Mouse (Mus musculus) thymus, postnatal 0 days (tissue): ENCODE measurements at regions not wholly inside any gene's neighbourhood (a gene's known extent, or its start where the extent isn't known, plus 50 kb on each side); places are given as distances from the start of the nearest gene placed in this dataset.

ENCODE experiments used
- DNase-seq: peaks from one replicate; pipeline ENCODE4 v3.0.0-alpha.2; 2015; ENCODE audit warnings: low spot score

DNA sequence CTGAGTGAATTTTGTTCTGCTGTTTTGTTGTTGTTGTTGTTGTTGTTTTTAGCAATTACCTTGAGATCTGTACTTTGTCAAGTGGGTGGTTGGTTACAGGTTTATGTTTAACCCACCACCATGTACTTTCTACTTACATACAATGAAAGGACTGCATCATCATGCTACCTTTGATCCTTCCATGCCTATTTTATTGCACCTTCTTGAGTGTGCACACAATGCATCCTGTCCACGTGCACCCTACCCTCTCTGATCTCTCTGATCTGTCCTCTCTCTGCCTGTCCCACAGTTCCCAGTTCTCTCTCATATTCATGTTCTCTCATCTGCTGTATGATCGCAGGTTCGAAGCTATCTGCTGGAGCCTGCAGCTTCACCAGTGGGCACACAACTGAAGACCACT lies 59.9 kb upstream of the Gas1 start:
- DNase-seq, result no peak

DNA sequence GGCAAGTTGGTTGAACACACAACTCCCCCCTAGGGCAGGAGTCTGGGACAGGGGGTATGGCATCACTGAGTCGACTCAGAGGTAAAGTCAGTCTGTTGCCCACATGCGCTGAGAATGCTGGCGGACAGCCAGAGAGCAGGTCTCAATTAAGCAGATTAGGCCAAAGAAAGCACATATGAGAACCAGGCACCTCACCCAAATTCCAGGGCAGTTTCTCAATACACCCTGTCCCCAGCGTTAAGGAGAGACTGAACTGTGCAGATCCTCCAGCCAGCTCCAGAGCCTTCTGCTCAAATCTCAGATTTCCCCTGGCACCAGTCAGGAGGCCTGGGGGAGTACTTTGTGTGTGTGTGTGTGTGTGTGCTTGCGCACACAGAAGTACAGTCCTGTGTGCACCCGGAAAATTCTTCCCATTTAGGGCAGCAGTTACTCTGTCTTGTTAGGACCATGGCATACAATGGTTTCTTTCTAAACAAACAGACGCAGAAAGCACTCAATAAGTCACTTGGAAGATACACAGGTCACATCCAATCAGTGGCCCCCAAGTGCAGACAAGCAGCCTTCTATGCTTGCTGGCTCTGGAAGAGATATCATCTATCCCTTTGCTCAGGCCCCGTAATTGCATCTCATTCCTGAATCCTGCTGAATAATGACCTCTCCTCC lies 65.4 kb upstream of the Gas1 start:
- DNase-seq, result no peak

GRCm38 (mm10) chr13:60243110-60243481 lies 65.9 kb upstream of the Gas1 start:
- DNase-seq, result no peak

DNA sequence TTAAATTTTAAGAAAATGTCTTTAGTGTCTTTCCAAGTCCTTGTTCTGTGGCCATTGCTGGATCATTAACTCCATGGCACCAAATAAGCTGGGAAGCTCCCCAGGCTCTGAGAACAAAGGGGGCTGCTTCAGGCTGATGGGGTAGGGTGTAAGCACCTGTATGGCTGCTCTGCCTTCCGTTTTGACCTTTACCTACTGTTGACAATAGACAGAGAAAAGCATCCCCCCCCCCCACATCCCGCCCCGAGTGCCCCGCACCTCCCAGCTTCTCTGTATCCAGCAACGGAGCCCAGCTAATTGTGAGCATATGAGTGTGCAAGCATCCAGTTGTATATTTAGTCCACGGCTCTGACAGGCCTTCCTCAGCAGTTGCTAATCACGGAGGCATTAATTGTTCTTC lies 78.0 kb upstream of the Gas1 start:
- no peak for DNase-seq

GRCm38 (mm10) chr13:60255715-60256114 lies 78.5 kb upstream of the Gas1 start:
- DNase-seq, result no peak

DNA sequence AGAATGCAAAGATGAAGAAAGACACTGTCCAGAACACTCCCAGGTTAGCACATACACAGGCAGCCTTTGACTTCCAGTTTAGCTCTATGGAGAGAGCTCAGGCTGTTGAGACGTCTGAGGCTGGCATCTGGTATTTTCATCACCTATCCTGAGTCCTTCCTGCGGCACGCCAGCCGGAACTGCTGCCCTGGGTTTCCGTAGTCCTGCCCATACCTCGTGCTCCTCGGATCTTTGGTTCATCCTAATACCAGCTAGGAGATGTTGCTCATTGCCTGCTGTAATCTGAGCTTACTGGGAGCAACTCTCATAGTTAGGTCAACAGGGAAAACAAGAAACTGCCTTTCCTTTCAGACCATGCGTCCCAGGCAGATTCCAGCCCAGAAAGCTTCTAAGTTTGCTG lies 79.8 kb upstream of the Gas1 start:
- DNase-seq, result no peak

- no peak for DNase-seq
Measured at GRCm38 (mm10) chr13:60257878-60258277, 80.7 kb upstream of the Gas1 start.

DNA sequence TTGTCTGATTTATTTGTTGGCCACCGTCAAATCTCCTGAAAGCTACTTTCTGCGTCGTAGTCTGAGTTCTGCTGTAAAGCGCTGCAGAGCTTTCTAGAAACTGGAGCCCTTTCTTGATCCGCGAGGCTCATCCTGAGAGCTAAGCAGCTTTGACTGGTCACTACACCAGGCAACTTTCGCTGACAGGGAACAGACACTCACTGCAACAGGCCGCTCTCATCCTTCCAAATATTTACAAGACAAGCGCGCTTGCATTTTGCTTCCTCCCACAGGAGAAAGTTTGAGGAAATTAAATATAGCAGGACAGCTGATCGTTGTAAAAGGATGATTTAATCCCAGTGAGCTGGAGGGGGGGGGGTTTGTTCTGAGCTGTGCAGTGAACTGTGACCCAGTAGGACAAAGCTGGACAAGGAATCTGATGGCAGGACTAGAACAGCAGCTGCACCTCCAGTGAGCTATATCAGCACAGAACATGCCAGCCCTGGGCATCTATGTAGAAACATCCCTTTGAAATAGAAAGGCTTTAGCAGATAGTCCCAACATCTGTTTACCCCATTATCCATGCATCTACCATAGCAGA lies 85.4 kb upstream of the Gas1 start:
- DNase-seq, result no peak

- no peak for DNase-seq
Measured at GRCm38 (mm10) chr13:60264504-60264903, 87.3 kb upstream of the Gas1 start.

GRCm38 (mm10) chr13:60267557-60267956 lies 90.4 kb upstream of the Gas1 start:
- no peak for DNase-seq

- no peak for DNase-seq
Measured at GRCm38 (mm10) chr13:60268256-60268655, 91.1 kb upstream of the Gas1 start.

GRCm38 (mm10) chr13:60269406-60269841 lies 92.3 kb upstream of the Gas1 start:
- no peak for DNase-seq

DNA sequence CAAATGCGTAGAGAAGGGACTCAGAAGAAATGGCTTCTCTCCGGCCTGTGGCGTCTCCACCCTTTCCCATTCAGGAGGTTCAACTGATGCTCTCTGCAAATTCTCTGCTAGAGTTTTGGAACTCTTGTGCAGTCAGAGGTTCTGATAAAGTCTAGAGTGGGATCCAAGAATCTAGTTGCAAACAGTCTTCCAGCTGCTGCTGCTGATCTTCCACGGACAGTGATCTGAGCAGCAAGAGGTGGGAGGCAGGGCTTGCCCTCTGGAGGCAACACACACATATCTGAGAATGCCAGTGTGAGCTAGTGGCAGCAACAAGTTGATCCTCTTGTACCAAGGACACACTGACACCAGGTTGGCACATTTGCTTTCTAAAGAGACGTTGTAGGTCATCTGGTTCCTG lies 93.4 kb upstream of the Gas1 start:
- DNase-seq, result no peak

GRCm38 (mm10) chr13:60273331-60273730 lies 96.2 kb upstream of the Gas1 start:
- no peak for DNase-seq

GRCm38 (mm10) chr13:60282543-60283251 lies 105.5 kb upstream of the Gas1 start:
- DNase-seq, result no peak

DNA sequence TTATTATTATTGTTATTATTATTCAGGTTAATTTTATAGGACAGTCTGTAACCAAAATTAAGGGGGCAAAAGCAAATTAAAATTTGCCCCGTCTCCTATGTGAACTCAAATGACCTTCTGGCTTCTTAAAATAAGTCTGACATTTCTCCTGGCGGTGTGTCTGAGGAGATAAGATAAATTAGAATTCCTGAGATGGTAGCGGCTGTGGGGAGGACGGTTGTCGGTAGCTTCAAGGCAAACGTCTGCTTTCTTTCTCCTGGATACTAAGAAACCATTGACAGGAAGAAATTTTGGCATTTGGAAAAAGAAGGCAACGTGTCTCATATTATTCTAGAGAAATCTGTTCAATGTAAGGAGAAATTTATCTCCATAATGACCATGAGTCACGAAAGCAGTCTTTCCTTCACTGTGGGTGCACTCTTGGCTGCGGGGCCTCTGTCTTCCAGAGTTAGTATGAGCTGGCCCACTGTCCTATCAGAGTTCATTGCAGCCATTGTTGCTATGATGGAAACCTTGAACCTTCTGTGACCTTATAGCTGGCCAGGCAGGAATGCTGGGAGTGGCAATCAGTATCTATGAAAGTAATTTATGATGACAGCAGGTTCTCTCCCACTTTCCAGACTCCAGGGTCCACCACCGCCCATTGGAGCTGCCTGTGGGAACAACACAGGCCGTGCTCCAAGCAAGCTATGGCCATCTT lies 109.5 kb upstream of the Gas1 start:
- no peak for DNase-seq

- DNase-seq, result no peak
Measured at GRCm38 (mm10) chr13:60289650-60290049, 112.5 kb upstream of the Gas1 start.

GRCm38 (mm10) chr13:60290820-60291219 lies 113.7 kb upstream of the Gas1 start:
- no peak for DNase-seq

- DNase-seq, result no peak
Measured at GRCm38 (mm10) chr13:60291344-60291743, 114.2 kb upstream of the Gas1 start.

- no peak for DNase-seq
Measured at GRCm38 (mm10) chr13:60296201-60296895, 119.2 kb upstream of the Gas1 start.

DNA sequence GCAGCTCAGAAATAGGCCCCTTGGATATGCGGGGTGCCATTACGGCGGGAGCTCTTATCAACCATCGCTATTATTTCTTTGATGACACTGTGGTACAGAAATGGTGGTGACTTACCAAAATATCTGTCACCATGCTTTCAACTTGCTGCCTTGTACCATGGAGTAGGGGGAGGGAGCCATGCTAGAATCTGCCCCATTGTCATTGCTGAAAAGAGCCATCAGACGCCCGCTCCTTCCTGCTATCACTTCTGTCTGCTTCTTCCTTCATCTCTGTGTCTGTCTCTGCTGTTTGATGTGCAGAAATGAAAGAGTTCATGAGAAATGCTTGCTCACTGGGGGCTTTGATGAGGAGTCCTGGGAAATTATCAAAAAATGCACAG lies 119.7 kb upstream of the Gas1 start:
- DNase-seq, result no peak

- no peak for DNase-seq
Measured at GRCm38 (mm10) chr13:60298575-60298974, 121.4 kb upstream of the Gas1 start.
